Mouse (Mus musculus) liver, postnatal 0 days (tissue): ENCODE data around the gene Mto1. TPM values are rescaled to one million over a fixed set of nuclear protein-coding genes. Genes with fewer than 3 reads are reported as not detected.
A peak's percentile ranks its signal among the peaks of the same experiment; 100 is the strongest.
"Not testable (repeated sequence)": the region's sequence is repeated elsewhere in the genome, so short reads cannot be mapped to it uniquely, and the experiment has no call there.

ENCODE experiments used
- ATAC-seq: fragments of 200-750 bp; cut with Nextera tagmentation; 2 replicates; pipeline ENCODE4 v1.8.0; 2017; ENCODE audit warnings: mild to moderate bottlenecking, moderate library complexity
- DNase-seq: peaks from one replicate; pipeline ENCODE4 v3.0.0-alpha.2; 2016
- H3K27ac ChIP-seq: fragments of 300-500 bp; sonication (generic); 2 replicates; pipeline ENCODE4 v1.5.1; 2014; ENCODE audit warnings: antibody characterized with exemption, moderate library complexity, mild to moderate bottlenecking, low read depth
- H3K27me3 ChIP-seq: fragments of 300-500 bp; sonication (generic); 2 replicates; pipeline ENCODE4 v1.6.1; 2014; ENCODE audit warnings: low read length, control low read depth, mixed read lengths; ENCODE audit not compliant: insufficient read depth
- H3K36me3 ChIP-seq: fragments of 300-500 bp; sonication (generic); replicated peaks from 2 replicates; pipeline ENCODE4 v1.6.1; 2014; ENCODE audit warnings: mild to moderate bottlenecking, control low read depth, low read length, moderate library complexity, mixed read lengths; ENCODE audit not compliant: insufficient read depth
- H3K4me1 ChIP-seq: fragments of 300-500 bp; sonication (generic); 2 replicates; pipeline ENCODE4 v1.6.1; 2014; ENCODE audit warnings: antibody characterized with exemption, mild to moderate bottlenecking, control low read depth; ENCODE audit not compliant: insufficient read depth
- H3K4me2 ChIP-seq: fragments of 300-500 bp; sonication (generic); 2 replicates; pipeline ENCODE4 v1.6.1; 2014; ENCODE audit warnings: low read depth, mild to moderate bottlenecking, low read length, moderate library complexity, mixed read lengths
- H3K4me3 ChIP-seq: fragments of 300-500 bp; sonication (generic); 2 replicates; pipeline ENCODE4 v1.5.1; 2014; ENCODE audit warnings: low read depth, low read length
- H3K9ac ChIP-seq: fragments of 300-500 bp; sonication (generic); replicated peaks from 2 replicates; pipeline ENCODE4 v1.6.1; 2014; ENCODE audit warnings: mild to moderate bottlenecking, moderate library complexity
- H3K9me3 ChIP-seq: fragments of 300-500 bp; sonication (generic); 2 replicates; pipeline ENCODE4 v1.6.1; 2016; ENCODE audit warnings: mild to moderate bottlenecking, control low read depth, low read length, mixed read lengths
- CTCF ChIP-seq: sonication (generic); IDR thresholded peaks from 2 replicates; pipeline ENCODE4 v1.5.1; 2016; ENCODE audit warnings: antibody characterized with exemption, low read depth
- EP300 ChIP-seq: IDR thresholded peaks from 2 replicates; pipeline ENCODE4 v1.6.1; 2016; ENCODE audit warnings: antibody characterized with exemption, low read depth, mild to moderate bottlenecking
- WGBS: fragments of 180-500 bp; shearing (Covaris S2); extraction: QIAGEN DNeasy Blood & Tissue Kit; methylation state at CpG from one replicate; pipeline ENCODE4 v1.1.7; 2014; ENCODE audit not compliant: insufficient replicate concordance; 5-methylcytosine and 5-hydroxymethylcytosine counted together
- polyA plus RNA-seq: library from polyadenylated mRNA; unstranded; fragments of >200 nt; fragmentation: Nextera tagmentation; extraction: Ambion mirVana; gene quantifications from 2 replicates; pipeline ENCODE4 v1.2.1, GENCODE M21; 2015

Mto1 gene
- polyA plus RNA-seq, 1 experiment from 2014 or later, result 11.5 TPM

- Histone ChIP-seq H3K4me2 (no peak overlapping the region), H3K4me3 (no peak overlapping the region), H3K9me3 (no peaks in the 10 kb centered on the region), H3K9ac (no peak overlapping the region), H3K4me1 (peaks cover 18% of the 10 kb centered on the region; the same call in 1 of the 2 replicates), H3K27ac (peak overlapping the region; percentile 55), H3K36me3 (no peaks in the 10 kb centered on the region), H3K27me3 (no peaks in the 10 kb centered on the region)
- peak; percentile 64 for ATAC-seq
- TF ChIP-seq CTCF (no peak), EP300 (no peak)
- WGBS, result 79% methylated on average over 5 of the region's 5 CpGs
- no peak for DNase-seq
Observed at GRCm38 (mm10) chr9:78511705-78512104, 63.7 kb downstream of the Mto1 start.

- H3K4me3 ChIP-seq, result no peak overlapping the region
- H3K9ac ChIP-seq, result no peak overlapping the region
- H3K9me3 ChIP-seq, result no peaks in the 10 kb centered on the region
- H3K4me2 ChIP-seq, result no peak overlapping the region
- ATAC-seq (peak; percentile 71), DNase-seq (peak; percentile 46)
- H3K27ac ChIP-seq, result peak overlapping the region; percentile 73
- H3K27me3 ChIP-seq, result no peaks in the 10 kb centered on the region
- 41% methylated on average over 6 of the region's 6 CpGs for WGBS
- TF ChIP-seq EP300 (no peak), CTCF (no peak)
- peaks cover 18% of the 10 kb centered on the region; the same call in 1 of the 2 replicates for H3K4me1 ChIP-seq
- no peaks in the 10 kb centered on the region for H3K36me3 ChIP-seq
Observed at GRCm38 (mm10) chr9:78513776-78514500, 65.9 kb downstream of the Mto1 start.

GRCm38 (mm10) chr9:78514681-78515080 lies 66.7 kb downstream of the Mto1 start:
- DNase-seq, result no peak
- Histone ChIP-seq H3K4me1 (peaks cover 18% of the 10 kb centered on the region; the same call in 1 of the 2 replicates), H3K27ac (no peak overlapping the region), H3K4me3 (no peak overlapping the region), H3K9ac (no peak overlapping the region), H3K4me2 (no peak overlapping the region), H3K36me3 (no peaks in the 10 kb centered on the region), H3K9me3 (no peaks in the 10 kb centered on the region), H3K27me3 (no peaks in the 10 kb centered on the region)
- 82% methylated on average over 4 of the region's 4 CpGs for WGBS
- TF ChIP-seq EP300, result no peak
- no peak for TF ChIP-seq CTCF
- ATAC-seq, result no peak

- peak overlapping the region; percentile 27; the same call in 1 of the 2 replicates for H3K4me2 ChIP-seq
- no peak overlapping the region for H3K27ac ChIP-seq
- H3K4me1 ChIP-seq, result peaks cover 30% of the 10 kb centered on the region
- H3K9me3 ChIP-seq, result no peaks in the 10 kb centered on the region
- H3K4me3 ChIP-seq, result no peak overlapping the region
- no peaks in the 10 kb centered on the region for H3K27me3 ChIP-seq
- H3K36me3 ChIP-seq, result no peaks in the 10 kb centered on the region
- TF ChIP-seq CTCF (no peak), EP300 (peak; percentile 80)
- DNase-seq, result no peak
- H3K9ac ChIP-seq, result no peak overlapping the region
- ATAC-seq, result no peak; the same call in 1 of the 2 replicates
- WGBS, result 48% methylated on average over 3 of the region's 3 CpGs
Observed at GRCm38 (mm10) chr9:78516125-78516524, 68.1 kb downstream of the Mto1 start.

- not testable (repeated sequence) for DNase-seq, ATAC-seq, H3K9me3 ChIP-seq, H3K36me3 ChIP-seq, H3K27me3 ChIP-seq, H3K4me2 ChIP-seq, H3K4me3 ChIP-seq, H3K9ac ChIP-seq, H3K27ac ChIP-seq
- WGBS, result 64% methylated on average over 3 of the region's 3 CpGs
- peaks cover 27% of the 10 kb centered on the region for H3K4me1 ChIP-seq
Observed at GRCm38 (mm10) chr9:78517237-78517636, 69.2 kb downstream of the Mto1 start.

- peaks cover 17% of the 10 kb centered on the region for H3K4me1 ChIP-seq
- peak overlapping the region; percentile 32 for H3K9ac ChIP-seq
- peak overlapping the region; percentile 89 for H3K4me2 ChIP-seq
- no peaks in the 10 kb centered on the region for H3K27me3 ChIP-seq
- DNase-seq (peak; percentile 56), ATAC-seq (peak; percentile 85)
- 23% methylated on average over 15 of the region's 15 CpGs for WGBS
- no peaks in the 10 kb centered on the region for H3K9me3 ChIP-seq
- peak overlapping the region; percentile 90 for H3K27ac ChIP-seq
- TF ChIP-seq CTCF, result no peak
- no peak for TF ChIP-seq EP300
- H3K4me3 ChIP-seq, result peak overlapping the region; percentile 46
- H3K36me3 ChIP-seq, result no peaks in the 10 kb centered on the region
Observed at GRCm38 (mm10) chr9:78520127-78520779, 72.2 kb downstream of the Mto1 start.
